Mouse (Mus musculus) forebrain, embryonic 12.5 days (tissue): ENCODE measurements around the gene Gjb3. TPM values are rescaled to one million over a fixed set of nuclear protein-coding genes. Genes with fewer than 3 reads are reported as not detected.

Experiments
- ATAC-seq: fragments of 200-750 bp; cut with Nextera tagmentation; 2 replicates; pipeline ENCODE4 v1.8.0; 2017; ENCODE audit warnings: moderate TSS enrichment; ENCODE audit not compliant: low FRiP score
- H3K27ac ChIP-seq: fragments of 300-500 bp; sonication (generic); 2 replicates; pipeline ENCODE4 v1.5.1; 2016; ENCODE audit warnings: mild to moderate bottlenecking
- H3K27me3 ChIP-seq: fragments of 300-500 bp; sonication (generic); 2 replicates; pipeline ENCODE4 v1.6.1; 2016; ENCODE audit warnings: mild to moderate bottlenecking
- H3K36me3 ChIP-seq: fragments of 300-500 bp; sonication (generic); replicated peaks from 2 replicates; pipeline ENCODE4 v1.6.1; 2016; ENCODE audit warnings: mild to moderate bottlenecking
- H3K4me1 ChIP-seq: fragments of 300-500 bp; sonication (generic); 2 replicates; pipeline ENCODE4 v1.6.1; 2016
- H3K4me2 ChIP-seq: fragments of 300-500 bp; sonication (generic); 2 replicates; pipeline ENCODE4 v1.6.1; 2016; ENCODE audit warnings: mild to moderate bottlenecking, moderate library complexity
- H3K4me3 ChIP-seq: fragments of 300-500 bp; sonication (generic); replicated peaks from 2 replicates; pipeline ENCODE4 v1.5.1; 2016; ENCODE audit warnings: mild to moderate bottlenecking
- H3K9ac ChIP-seq: fragments of 300-500 bp; sonication (generic); 2 replicates; pipeline ENCODE4 v1.6.1; 2016; ENCODE audit warnings: mild to moderate bottlenecking
- H3K9me3 ChIP-seq: fragments of 300-500 bp; sonication (generic); 2 replicates; pipeline ENCODE4 v1.6.1; 2016
- WGBS: fragments of 180-500 bp; shearing (Covaris S2); methylation state at CpG from one replicate; pipeline ENCODE4 v1.1.7; 2016; 5-methylcytosine and 5-hydroxymethylcytosine counted together
- polyA plus RNA-seq: library from polyadenylated mRNA; unstranded; fragments of >200 nt; fragmentation: Nextera tagmentation; extraction: Ambion mirVana; gene quantifications from 2 replicates; pipeline ENCODE4 v1.2.1, GENCODE M21; 2016

The Gjb3 gene
- polyA plus RNA-seq, 1 experiment from 2014 or later = 0.50 TPM

DNA sequence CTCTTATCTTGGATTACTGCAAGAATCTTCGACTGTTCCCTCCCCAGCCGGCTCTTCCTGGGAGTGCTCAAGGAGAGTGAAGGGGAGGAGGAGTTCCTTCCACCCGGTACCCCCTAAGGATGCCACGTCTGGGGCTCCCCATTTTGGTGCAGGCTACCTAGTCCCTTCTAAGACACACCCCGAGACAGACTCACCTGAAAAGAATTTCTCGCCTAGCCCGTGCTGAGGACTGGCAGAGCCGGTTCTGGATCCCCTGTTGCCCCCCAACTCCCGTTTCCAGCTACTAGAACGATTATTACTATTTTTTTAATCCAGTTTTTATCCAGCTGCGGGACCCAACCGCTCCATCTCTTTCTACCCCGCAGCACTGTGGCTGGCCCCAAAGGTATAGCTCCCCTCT lies 893 bp downstream of the Gjb3 start:
- H3K4me3 ChIP-seq = peak overlapping the region; percentile 20

GRCm38 (mm10) chr4:127329046-127329445 lies 1.6 kb downstream of the Gjb3 start:
- no peak overlapping the region for H3K4me3 ChIP-seq
- no peak for ATAC-seq

More for the DNA sequence above, 893 bp downstream of the Gjb3 start:
- Histone ChIP-seq H3K4me1 (peaks cover 26% of the 10 kb centered on the region), H3K27me3 (peaks cover 78% of the 10 kb centered on the region), H3K27ac (no peak overlapping the region), H3K36me3 (no peaks in the 10 kb centered on the region), H3K9me3 (no peaks in the 10 kb centered on the region), H3K4me2 (peak overlapping the region; percentile 43), H3K9ac (no peak overlapping the region)
- no peak for ATAC-seq
- WGBS = under 1% methylated on average over 13 of the region's 13 CpGs

GRCm38 (mm10) chr4:127328378-127328777 lies 2.3 kb downstream of the Gjb3 start:
- Histone ChIP-seq H3K27ac (no peak overlapping the region), H3K27me3 (peaks cover 80% of the 10 kb centered on the region), H3K4me3 (no peak overlapping the region), H3K4me2 (no peak overlapping the region), H3K9ac (no peak overlapping the region), H3K36me3 (no peaks in the 10 kb centered on the region), H3K9me3 (no peaks in the 10 kb centered on the region), H3K4me1 (peaks cover 24% of the 10 kb centered on the region)
- ATAC-seq = no peak
- 71% methylated on average over 7 of the region's 7 CpGs for WGBS

More at GRCm38 (mm10) chr4:127329046-127329445, 1.6 kb downstream of the Gjb3 start:
- Histone ChIP-seq H3K4me2 (no peak overlapping the region), H3K9me3 (no peaks in the 10 kb centered on the region), H3K4me1 (peaks cover 26% of the 10 kb centered on the region), H3K27ac (no peak overlapping the region), H3K36me3 (no peaks in the 10 kb centered on the region), H3K27me3 (peaks cover 82% of the 10 kb centered on the region), H3K9ac (no peak overlapping the region)
- WGBS = 18% methylated on average over 3 of the region's 3 CpGs

DNA sequence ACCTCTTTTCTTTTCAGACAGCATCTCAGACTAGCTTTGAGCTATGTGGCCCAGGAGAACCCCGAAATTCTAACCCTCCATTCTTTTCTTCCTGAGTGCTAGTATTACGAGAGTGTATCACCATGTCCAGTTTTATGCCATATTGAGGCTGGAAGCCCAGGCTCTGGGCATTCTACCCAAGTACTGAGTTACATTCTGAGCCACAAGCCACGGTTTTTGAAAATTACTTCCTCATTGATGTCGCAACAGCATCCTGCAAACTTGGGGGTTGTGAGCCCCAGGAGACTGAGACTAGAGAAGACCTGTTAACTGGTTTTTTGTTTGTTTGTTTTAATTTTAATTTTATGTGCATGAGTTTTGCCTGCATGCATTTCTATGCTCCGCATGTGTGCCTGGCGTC lies 2.9 kb downstream of the Gjb3 start:
- Histone ChIP-seq H3K4me1 (peaks cover 24% of the 10 kb centered on the region), H3K36me3 (no peaks in the 10 kb centered on the region), H3K4me3 (no peak overlapping the region), H3K27me3 (peaks cover 77% of the 10 kb centered on the region), H3K9ac (no peak overlapping the region), H3K4me2 (no peak overlapping the region), H3K27ac (no peak overlapping the region), H3K9me3 (no peaks in the 10 kb centered on the region)
- 81% methylated on average over 6 of the region's 6 CpGs for WGBS
- no peak for ATAC-seq

GRCm38 (mm10) chr4:127327258-127327657 lies 3.4 kb downstream of the Gjb3 start:
- Histone ChIP-seq H3K4me3 (no peak overlapping the region), H3K27ac (no peak overlapping the region), H3K4me2 (no peak overlapping the region), H3K9me3 (no peaks in the 10 kb centered on the region), H3K36me3 (no peaks in the 10 kb centered on the region), H3K4me1 (peaks cover 24% of the 10 kb centered on the region), H3K9ac (no peak overlapping the region), H3K27me3 (peaks cover 72% of the 10 kb centered on the region)
- WGBS = 75% methylated on average over 7 of the region's 7 CpGs
- ATAC-seq = no peak

GRCm38 (mm10) chr4:127325276-127325675 lies 5.4 kb downstream of the Gjb3 start:
- 86% methylated on average over 5 of the region's 5 CpGs for WGBS
- no peaks in the 10 kb centered on the region for H3K9me3 ChIP-seq
- peaks cover 52% of the 10 kb centered on the region for H3K27me3 ChIP-seq

DNA sequence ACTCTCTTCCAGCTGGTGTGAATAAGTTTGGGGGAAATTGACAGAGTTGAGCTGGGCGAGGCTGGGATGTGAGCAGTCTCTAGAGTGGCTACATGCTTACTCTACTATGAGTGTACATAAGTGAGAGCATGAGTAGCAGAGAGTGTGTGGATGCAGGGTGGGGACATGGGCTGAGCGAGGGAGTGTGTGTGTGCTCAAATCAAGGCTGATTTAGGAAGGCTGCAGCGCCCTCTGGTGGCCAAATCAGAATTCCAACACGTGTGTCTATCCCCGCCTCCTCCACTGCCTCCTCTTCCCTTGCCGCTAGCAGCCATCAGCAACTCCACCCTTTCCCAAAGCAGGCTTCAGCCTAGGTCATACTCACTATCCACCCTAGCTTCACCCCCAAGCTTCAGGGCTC lies 5.9 kb downstream of the Gjb3 start:
- Histone ChIP-seq H3K4me3 (no peak overlapping the region), H3K4me1 (peaks cover 6% of the 10 kb centered on the region), H3K4me2 (no peak overlapping the region), H3K27ac (no peak overlapping the region), H3K9me3 (no peaks in the 10 kb centered on the region), H3K36me3 (no peaks in the 10 kb centered on the region), H3K27me3 (peaks cover 47% of the 10 kb centered on the region), H3K9ac (no peak overlapping the region)
- 3% methylated on average over 6 of the region's 6 CpGs for WGBS
- ATAC-seq = peak; percentile 75; the same call in 1 of the 2 replicates

More at GRCm38 (mm10) chr4:127325276-127325675, 5.4 kb downstream of the Gjb3 start:
- no peak overlapping the region for H3K27ac ChIP-seq
- no peak overlapping the region for H3K4me3 ChIP-seq
- no peak overlapping the region for H3K4me2 ChIP-seq
- H3K9ac ChIP-seq = no peak overlapping the region
- no peak for ATAC-seq
- H3K36me3 ChIP-seq = no peaks in the 10 kb centered on the region
- peaks cover 12% of the 10 kb centered on the region for H3K4me1 ChIP-seq

DNA sequence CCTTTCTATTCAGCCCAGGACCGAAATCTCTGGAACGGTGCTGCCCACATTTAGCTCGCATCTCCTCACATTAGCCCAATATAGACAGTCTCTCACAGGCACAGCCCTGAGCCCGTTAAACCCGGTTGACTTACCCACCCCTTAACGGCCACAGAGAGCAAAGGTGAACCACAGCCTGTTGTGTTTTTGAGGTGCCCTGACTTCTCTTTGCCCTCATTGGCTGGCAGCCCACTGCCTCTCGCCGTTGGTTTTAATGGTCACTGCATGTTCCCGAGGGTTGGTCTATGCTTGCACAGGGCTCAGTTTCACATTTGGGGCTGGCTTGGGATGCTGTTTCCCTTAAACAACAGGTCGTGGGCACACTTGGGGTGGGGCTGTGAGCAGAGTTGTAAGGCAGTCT lies 6.3 kb downstream of the Gjb3 start:
- Histone ChIP-seq H3K4me2 (no peak overlapping the region), H3K36me3 (no peaks in the 10 kb centered on the region), H3K9ac (no peak overlapping the region), H3K4me3 (no peak overlapping the region), H3K27ac (no peak overlapping the region), H3K4me1 (peaks cover 2% of the 10 kb centered on the region), H3K9me3 (no peaks in the 10 kb centered on the region), H3K27me3 (peaks cover 42% of the 10 kb centered on the region)
- 80% methylated on average over 10 of the region's 10 CpGs for WGBS
- no peak for ATAC-seq

DNA sequence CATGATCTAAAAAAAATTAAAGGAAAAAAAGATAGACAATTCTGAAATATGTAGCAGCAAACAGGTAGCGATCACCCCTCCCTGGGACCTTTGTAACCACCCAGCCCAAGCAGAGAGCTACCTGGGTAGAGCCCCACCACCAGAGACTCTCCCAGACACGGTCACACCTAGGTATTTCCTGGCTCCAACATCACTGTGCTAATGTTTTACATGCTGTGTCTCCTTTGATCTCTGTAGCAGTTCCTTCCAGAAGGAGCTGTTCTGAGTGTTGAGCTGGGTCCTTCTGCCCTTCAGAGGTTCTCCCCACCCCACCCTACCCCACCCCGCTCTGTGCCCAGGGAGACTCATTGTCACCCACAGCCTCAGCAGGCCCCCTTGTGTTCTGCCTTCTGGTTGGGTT lies 7.0 kb downstream of the Gjb3 start:
- Histone ChIP-seq H3K9me3 (no peaks in the 10 kb centered on the region), H3K4me1 (no peaks in the 10 kb centered on the region), H3K9ac (no peak overlapping the region), H3K4me3 (no peak overlapping the region), H3K27me3 (peaks cover 36% of the 10 kb centered on the region), H3K27ac (no peak overlapping the region), H3K4me2 (no peak overlapping the region), H3K36me3 (no peaks in the 10 kb centered on the region)
- WGBS = 91% methylated on average over 3 of the region's 3 CpGs
- no peak for ATAC-seq

GRCm38 (mm10) chr4:127319613-127320012 lies 11.0 kb downstream of the Gjb3 start:
- peaks cover 22% of the 10 kb centered on the region for H3K27me3 ChIP-seq
- H3K4me3 ChIP-seq = no peak overlapping the region
- no peak overlapping the region for H3K9ac ChIP-seq
- 7% methylated on average over 3 of the region's 3 CpGs for WGBS
- H3K27ac ChIP-seq = no peak overlapping the region
- H3K4me2 ChIP-seq = no peak overlapping the region
- ATAC-seq = peak; percentile 23; the same call in 1 of the 2 replicates
- H3K36me3 ChIP-seq = no peaks in the 10 kb centered on the region
- H3K4me1 ChIP-seq = no peaks in the 10 kb centered on the region
- no peaks in the 10 kb centered on the region for H3K9me3 ChIP-seq

GRCm38 (mm10) chr4:127317143-127317542 lies 13.5 kb downstream of the Gjb3 start:
- peaks cover 35% of the 10 kb centered on the region for H3K27me3 ChIP-seq
- H3K4me3 ChIP-seq = no peak overlapping the region
- H3K27ac ChIP-seq = no peak overlapping the region
- H3K36me3 ChIP-seq = no peaks in the 10 kb centered on the region
- H3K9ac ChIP-seq = no peak overlapping the region
- H3K4me2 ChIP-seq = no peak overlapping the region
- peaks cover 17% of the 10 kb centered on the region for H3K4me1 ChIP-seq
- ATAC-seq = no peak
- no peaks in the 10 kb centered on the region for H3K9me3 ChIP-seq
- 57% methylated on average over 4 of the region's 4 CpGs for WGBS

- Histone ChIP-seq H3K4me1 (peaks cover 17% of the 10 kb centered on the region), H3K9me3 (no peaks in the 10 kb centered on the region), H3K4me2 (no peak overlapping the region), H3K4me3 (no peak overlapping the region), H3K27me3 (peaks cover 41% of the 10 kb centered on the region), H3K9ac (no peak overlapping the region), H3K27ac (no peak overlapping the region), H3K36me3 (no peaks in the 10 kb centered on the region)
- 87% methylated on average over 8 of the region's 8 CpGs for WGBS
- no peak for ATAC-seq
These were observed 14.9 kb downstream of the Gjb3 start for GRCm38 (mm10) chr4:127315753-127316152.

DNA sequence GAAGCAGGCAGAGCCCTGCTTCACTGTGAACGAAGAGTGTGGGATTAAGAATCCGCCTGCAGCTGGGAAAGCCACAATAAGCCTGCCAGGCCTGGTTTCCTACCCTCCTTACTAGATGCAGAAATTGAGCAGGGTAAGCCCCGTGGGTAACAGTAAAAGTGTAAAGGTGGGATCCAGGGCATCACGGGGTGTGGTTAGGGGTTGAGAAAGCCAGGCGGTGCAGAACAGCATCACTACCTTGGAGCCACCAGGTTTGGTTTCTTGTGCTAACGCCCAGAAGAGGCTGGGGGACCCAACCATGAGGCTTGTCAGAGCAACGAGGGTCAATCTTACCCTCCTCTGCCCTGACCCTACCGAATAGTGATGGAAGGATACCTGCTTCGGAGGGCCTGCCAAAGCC lies 16.1 kb downstream of the Gjb3 start:
- ATAC-seq = no peak
- H3K36me3 ChIP-seq = no peaks in the 10 kb centered on the region
- no peak overlapping the region for H3K4me3 ChIP-seq
- peak overlapping the region; percentile 50; the same call in 1 of the 2 replicates for H3K9ac ChIP-seq
- H3K27ac ChIP-seq = no peak overlapping the region
- peaks cover 41% of the 10 kb centered on the region for H3K27me3 ChIP-seq
- 39% methylated on average over 9 of the region's 9 CpGs for WGBS
- H3K4me1 ChIP-seq = peaks cover 17% of the 10 kb centered on the region
- H3K9me3 ChIP-seq = no peaks in the 10 kb centered on the region
- peak overlapping the region; percentile 86 for H3K4me2 ChIP-seq
